Mouse (Mus musculus) embryonic facial prominence, embryonic 15.5 days (tissue): Measurements from ENCODE around the gene Mocs2. TPM values are rescaled to one million over a fixed set of nuclear protein-coding genes. Genes with fewer than 3 reads are reported as not detected.

Experiments
- ATAC-seq: fragments of 200-750 bp; cut with Nextera tagmentation; 2 replicates; pipeline ENCODE4 v1.8.0; 2017; ENCODE audit warnings: low read depth, moderate TSS enrichment; ENCODE audit not compliant: insufficient number of reproducible peaks, low FRiP score, low TSS enrichment
- H3K27ac ChIP-seq: fragments of 300-500 bp; sonication (generic); replicated peaks from 2 replicates; pipeline ENCODE4 v1.5.1; 2015; ENCODE audit warnings: mild to moderate bottlenecking, inconsistent platforms
- H3K27me3 ChIP-seq: fragments of 300-500 bp; sonication (generic); 2 replicates; pipeline ENCODE4 v1.6.1; 2015; ENCODE audit warnings: inconsistent platforms
- H3K36me3 ChIP-seq: fragments of 300-500 bp; sonication (generic); 2 replicates; pipeline ENCODE4 v1.6.1; 2015; ENCODE audit warnings: mild to moderate bottlenecking, inconsistent platforms
- H3K4me1 ChIP-seq: fragments of 300-500 bp; sonication (generic); 2 replicates; pipeline ENCODE4 v1.6.1; 2015; ENCODE audit warnings: inconsistent platforms
- H3K4me2 ChIP-seq: fragments of 300-500 bp; sonication (generic); replicated peaks from 2 replicates; pipeline ENCODE4 v1.6.1; 2015; ENCODE audit warnings: mild to moderate bottlenecking, inconsistent platforms
- H3K4me3 ChIP-seq: fragments of 300-500 bp; sonication (generic); replicated peaks from 2 replicates; pipeline ENCODE4 v1.5.1; 2015; ENCODE audit warnings: mild to moderate bottlenecking, inconsistent platforms
- H3K9ac ChIP-seq: fragments of 300-500 bp; sonication (generic); 2 replicates; pipeline ENCODE4 v1.6.1; 2015; ENCODE audit warnings: inconsistent platforms
- H3K9me3 ChIP-seq: fragments of 300-500 bp; sonication (generic); replicated peaks from 2 replicates; pipeline ENCODE4 v1.6.1; 2016; ENCODE audit warnings: inconsistent platforms
- WGBS: fragments of 180-500 bp; shearing (Covaris S2); methylation state at CpG from one replicate; pipeline ENCODE4 v1.1.7; 2015; 5-methylcytosine and 5-hydroxymethylcytosine counted together
- polyA plus RNA-seq: library from polyadenylated mRNA; unstranded; fragments of >200 nt; fragmentation: Nextera tagmentation; extraction: Ambion mirVana; gene quantifications from 2 replicates; pipeline ENCODE4 v1.2.1, GENCODE M21; 2015

Mocs2 gene
- polyA plus RNA-seq, 1 experiment from 2014 or later, result 104 TPM

- Histone ChIP-seq H3K4me1 (peaks cover 5% of the 10 kb centered on the region), H3K9me3 (no peaks in the 10 kb centered on the region), H3K27me3 (no peaks in the 10 kb centered on the region), H3K4me3 (no peak overlapping the region), H3K36me3 (peaks cover 19% of the 10 kb centered on the region), H3K9ac (no peak overlapping the region), H3K4me2 (no peak overlapping the region), H3K27ac (no peak overlapping the region)
- 89% methylated on average over 4 of the region's 4 CpGs for WGBS
- no peak for ATAC-seq
Observed at GRCm38 (mm10) chr13:114833351-114833750, 15.3 kb downstream of the Mocs2 start.

GRCm38 (mm10) chr13:114834580-114834979, 16.5 kb downstream of the Mocs2 start:
- no peak overlapping the region for H3K4me3 ChIP-seq
- WGBS, result 66% methylated on average over 2 of the region's 2 CpGs
- H3K27ac ChIP-seq, result no peak overlapping the region
- H3K4me2 ChIP-seq, result no peak overlapping the region
- no peaks in the 10 kb centered on the region for H3K9me3 ChIP-seq
- no peak overlapping the region for H3K9ac ChIP-seq
- ATAC-seq, result no peak
- H3K27me3 ChIP-seq, result no peaks in the 10 kb centered on the region
- peaks cover 18% of the 10 kb centered on the region for H3K4me1 ChIP-seq
- peaks cover 16% of the 10 kb centered on the region for H3K36me3 ChIP-seq

- H3K4me2 ChIP-seq, result no peak overlapping the region
- no peaks in the 10 kb centered on the region for H3K27me3 ChIP-seq
- WGBS, result 72% methylated on average over 7 of the region's 7 CpGs
- no peaks in the 10 kb centered on the region for H3K9me3 ChIP-seq
- no peak for ATAC-seq
- H3K4me1 ChIP-seq, result peaks cover 26% of the 10 kb centered on the region
- no peaks in the 10 kb centered on the region for H3K36me3 ChIP-seq
- no peak overlapping the region for H3K9ac ChIP-seq
- H3K27ac ChIP-seq, result no peak overlapping the region
- H3K4me3 ChIP-seq, result no peak overlapping the region
Observed at GRCm38 (mm10) chr13:114837061-114837460, 19.0 kb downstream of the Mocs2 start.

GRCm38 (mm10) chr13:114838535-114838990, 20.5 kb downstream of the Mocs2 start:
- H3K4me2 ChIP-seq, result no peak overlapping the region

GRCm38 (mm10) chr13:114839098-114839497, 21.1 kb downstream of the Mocs2 start:
- H3K4me2 ChIP-seq, result no peak overlapping the region
- H3K9ac ChIP-seq, result no peak overlapping the region
- 0 out of 2 replicates have a peak, but pooled peaks have one; percentile 17 for ATAC-seq
- no peaks in the 10 kb centered on the region for H3K27me3 ChIP-seq
- no peak overlapping the region for H3K4me3 ChIP-seq
- peaks cover 26% of the 10 kb centered on the region for H3K4me1 ChIP-seq
- H3K27ac ChIP-seq, result peak overlapping the region; percentile 83
- no peaks in the 10 kb centered on the region for H3K9me3 ChIP-seq
- no peaks in the 10 kb centered on the region for H3K36me3 ChIP-seq
- WGBS, result 29% methylated on average over 9 of the region's 9 CpGs

More at GRCm38 (mm10) chr13:114838535-114838990, 20.5 kb downstream of the Mocs2 start:
- ATAC-seq, result peak; percentile 56
- H3K27ac ChIP-seq, result peak overlapping the region; percentile 83
- H3K27me3 ChIP-seq, result no peaks in the 10 kb centered on the region
- no peak overlapping the region for H3K4me3 ChIP-seq
- H3K36me3 ChIP-seq, result no peaks in the 10 kb centered on the region
- H3K9me3 ChIP-seq, result no peaks in the 10 kb centered on the region
- peaks cover 26% of the 10 kb centered on the region for H3K4me1 ChIP-seq
- 40% methylated on average over 5 of the region's 5 CpGs for WGBS
- no peak overlapping the region for H3K9ac ChIP-seq

- peaks cover 26% of the 10 kb centered on the region for H3K4me1 ChIP-seq
- H3K4me3 ChIP-seq, result no peak overlapping the region
- H3K27ac ChIP-seq, result no peak overlapping the region
- H3K9ac ChIP-seq, result no peak overlapping the region
- no peaks in the 10 kb centered on the region for H3K9me3 ChIP-seq
- ATAC-seq, result no peak
- 85% methylated on average over 4 of the region's 4 CpGs for WGBS
- no peak overlapping the region for H3K4me2 ChIP-seq
- H3K27me3 ChIP-seq, result no peaks in the 10 kb centered on the region
- no peaks in the 10 kb centered on the region for H3K36me3 ChIP-seq
Observed at GRCm38 (mm10) chr13:114840545-114840944, 22.5 kb downstream of the Mocs2 start.

GRCm38 (mm10) chr13:114843318-114843717, 25.3 kb downstream of the Mocs2 start:
- WGBS, result 67% methylated on average over 1 of the region's 1 CpGs

GRCm38 (mm10) chr13:114845804-114846203, 27.8 kb downstream of the Mocs2 start:
- Histone ChIP-seq H3K27ac (no peak overlapping the region), H3K4me3 (no peak overlapping the region), H3K9me3 (no peaks in the 10 kb centered on the region), H3K4me1 (0 out of 2 replicates have a peak, but pooled peaks cover 6% of the 10 kb centered on the region), H3K27me3 (no peaks in the 10 kb centered on the region), H3K4me2 (no peak overlapping the region), H3K36me3 (no peaks in the 10 kb centered on the region), H3K9ac (no peak overlapping the region)
- no peak for ATAC-seq
- WGBS, result 75% methylated on average over 6 of the region's 6 CpGs

More at GRCm38 (mm10) chr13:114843318-114843717, 25.3 kb downstream of the Mocs2 start:
- Histone ChIP-seq H3K27ac (no peak overlapping the region), H3K4me2 (no peak overlapping the region), H3K27me3 (no peaks in the 10 kb centered on the region), H3K9ac (no peak overlapping the region), H3K36me3 (no peaks in the 10 kb centered on the region), H3K4me1 (peaks cover 21% of the 10 kb centered on the region), H3K9me3 (no peaks in the 10 kb centered on the region), H3K4me3 (no peak overlapping the region)
- ATAC-seq, result no peak

- no peak for ATAC-seq
- no peak overlapping the region for H3K27ac ChIP-seq
- H3K9ac ChIP-seq, result no peak overlapping the region
- H3K27me3 ChIP-seq, result no peaks in the 10 kb centered on the region
- WGBS, result 81% methylated on average over 3 of the region's 3 CpGs
- H3K4me1 ChIP-seq, result no peaks in the 10 kb centered on the region
- H3K4me3 ChIP-seq, result no peak overlapping the region
- H3K9me3 ChIP-seq, result no peaks in the 10 kb centered on the region
- H3K36me3 ChIP-seq, result no peaks in the 10 kb centered on the region
- H3K4me2 ChIP-seq, result no peak overlapping the region
Observed at GRCm38 (mm10) chr13:114848945-114849344, 30.9 kb downstream of the Mocs2 start.

GRCm38 (mm10) chr13:114852264-114853111, 34.5 kb downstream of the Mocs2 start:
- WGBS, result 79% methylated on average over 6 of the region's 6 CpGs
- H3K4me2 ChIP-seq, result no peak overlapping the region
- H3K9me3 ChIP-seq, result no peaks in the 10 kb centered on the region
- 0 out of 2 replicates have a peak, but pooled peaks cover 2% of the 10 kb centered on the region for H3K4me1 ChIP-seq
- H3K27me3 ChIP-seq, result no peaks in the 10 kb centered on the region
- H3K9ac ChIP-seq, result no peak overlapping the region
- ATAC-seq, result no peak
- H3K4me3 ChIP-seq, result no peak overlapping the region
- H3K27ac ChIP-seq, result no peak overlapping the region
- H3K36me3 ChIP-seq, result no peaks in the 10 kb centered on the region

- 0 out of 2 replicates have a peak, but pooled peaks cover 2% of the 10 kb centered on the region for H3K4me1 ChIP-seq
- no peak overlapping the region for H3K4me3 ChIP-seq
- H3K9ac ChIP-seq, result no peak overlapping the region
- H3K27ac ChIP-seq, result no peak overlapping the region
- H3K27me3 ChIP-seq, result no peaks in the 10 kb centered on the region
- 89% methylated on average over 2 of the region's 2 CpGs for WGBS
- no peaks in the 10 kb centered on the region for H3K36me3 ChIP-seq
- ATAC-seq, result no peak
- H3K4me2 ChIP-seq, result no peak overlapping the region
- no peaks in the 10 kb centered on the region for H3K9me3 ChIP-seq
Observed at GRCm38 (mm10) chr13:114853152-114853551, 35.1 kb downstream of the Mocs2 start.
